Comparison of ENCODE assay signal across 22 mouse cellular contexts in genomic region chr2:60365138-60365775, GRCm38 (mm10). TPM values are rescaled to one million over a fixed set of nuclear protein-coding genes. Genes with fewer than 3 reads are reported as not detected.
A peak's percentile ranks its signal among the peaks of the same experiment; 100 is the strongest.
DNase-seq lines count a peak whose midpoint lies in the region; ATAC-seq lines count a peak whose summit lies in the region.
"Had no signal": no experiment of that assay in that cellular context is flagged by ENCODE, and none has a peak within 500 bp of the region (broad histone marks: within the 10 kb centered on the region; RNA-seq: fewer than 3 reads in every experiment).

No protein-coding gene starts in this region.

- H3K9ac ChIP-seq in forebrain, embryonic 14.5 days (ENCODE audit: low read length): no peak overlapping the region
- no peak overlapping the region for H3K9ac ChIP-seq in forebrain, embryonic 11.5 days (ENCODE audit: low read length)
- no peak overlapping the region for H3K9ac ChIP-seq in heart, embryonic 15.5 days
- no peak overlapping the region for H3K9ac ChIP-seq in heart, embryonic 11.5 days (ENCODE audit: low read depth, low read length)
- H3K9ac ChIP-seq in forebrain, embryonic 16.5 days (replicated peaks; ENCODE audit: low read depth, low read length): no peak overlapping the region
- H3K9ac ChIP-seq: embryonic facial prominence, embryonic 12.5 days; heart, embryonic 12.5 days; hindbrain, embryonic 13.5 days had no signal

- no peak overlapping the region for H3K4me3 ChIP-seq in forebrain, embryonic 14.5 days (ENCODE audit: low read depth, low read length)
- no peak overlapping the region for H3K4me3 ChIP-seq in forebrain, embryonic 11.5 days (ENCODE audit: low read depth, low read length)
- no peak overlapping the region for H3K4me3 ChIP-seq in heart, embryonic 15.5 days
- no peak overlapping the region for H3K4me3 ChIP-seq in heart, embryonic 11.5 days (ENCODE audit: low read depth, low read length)
- no peak overlapping the region for H3K4me3 ChIP-seq in forebrain, embryonic 16.5 days (replicated peaks; ENCODE audit: low read length)
- H3K4me3 ChIP-seq: embryonic facial prominence, embryonic 12.5 days; heart, embryonic 12.5 days; hindbrain, embryonic 13.5 days had no signal

- peak; percentile 71; the same call in 1 of the 2 replicates for ATAC-seq in forebrain, embryonic 14.5 days
- no peak for ATAC-seq in forebrain, embryonic 11.5 days (replicated peaks; ENCODE audit: low FRiP score)
- no peak for ATAC-seq in heart, embryonic 15.5 days (replicated peaks; ENCODE audit: insufficient number of reproducible peaks, insufficient read depth, low FRiP score, low read depth)
- no peak for ATAC-seq in heart, embryonic 11.5 days (replicated peaks; ENCODE audit: insufficient number of reproducible peaks, low FRiP score, low TSS enrichment)
- peak; percentile 80 for ATAC-seq in forebrain, embryonic 16.5 days
- ATAC-seq: activated CD4-positive, CD25-positive, alpha-beta regulatory T cell, adult 4 months; hindbrain, postnatal 0 days; Patski had no signal

- WGBS in forebrain, embryonic 14.5 days: 68% methylated on average over 7 of the region's 7 CpGs
- 94% methylated on average over 7 of the region's 7 CpGs for WGBS in forebrain, embryonic 11.5 days
- WGBS in heart, embryonic 15.5 days: 59% methylated on average over 7 of the region's 7 CpGs
- WGBS in heart, embryonic 11.5 days (ENCODE audit: insufficient replicate concordance): 80% methylated on average over 7 of the region's 7 CpGs
- 58% methylated on average over 7 of the region's 7 CpGs for WGBS in forebrain, embryonic 16.5 days

- peak; percentile 59 for DNase-seq in forebrain, embryonic 14.5 days (ENCODE audit: low spot score)
- no peak for DNase-seq in forebrain, embryonic 11.5 days (ENCODE audit: low spot score)
- peak; percentile 4 to 9 for DNase-seq in layer of hippocampus, postnatal 36 days
- DNase-seq in layer of hippocampus, postnatal 10 days (ENCODE audit: low spot score in 2 of 2): no peak
- DNase-seq in frontal cortex, postnatal 10 days (ENCODE audit: low spot score in 2 of 2): no peak
- DNase-seq: adrenal gland, adult 2 months; adrenal gland, postnatal 25 days; cerebellum, adult 11 months; cerebellum, adult 8-10 months; cerebellum, postnatal 25 days; gastrocnemius, postnatal 14 days; kidney, adult 11 months; kidney, adult 9 months had no signal

- no peaks in the 10 kb centered on the region for H3K36me3 ChIP-seq in forebrain, embryonic 14.5 days (ENCODE audit: control insufficient read depth, insufficient read depth, low read length)
- H3K36me3 ChIP-seq in forebrain, embryonic 11.5 days (ENCODE audit: control insufficient read depth, insufficient read depth, low read length): no peaks in the 10 kb centered on the region
- H3K36me3 ChIP-seq in heart, embryonic 15.5 days: no peaks in the 10 kb centered on the region
- H3K36me3 ChIP-seq in heart, embryonic 11.5 days (ENCODE audit: control insufficient read depth, insufficient read depth, low read length): no peaks in the 10 kb centered on the region
- no peaks in the 10 kb centered on the region for H3K36me3 ChIP-seq in forebrain, embryonic 16.5 days (ENCODE audit: control insufficient read depth, insufficient read depth)
- H3K36me3 ChIP-seq: embryonic facial prominence, embryonic 12.5 days; heart, embryonic 12.5 days; hindbrain, embryonic 13.5 days had no signal

- no peaks in the 10 kb centered on the region for H3K9me3 ChIP-seq in forebrain, embryonic 14.5 days (replicated peaks; ENCODE audit: control insufficient read depth, low read length)
- no peaks in the 10 kb centered on the region for H3K9me3 ChIP-seq in forebrain, embryonic 11.5 days (ENCODE audit: control insufficient read depth, low read length)
- no peaks in the 10 kb centered on the region for H3K9me3 ChIP-seq in heart, embryonic 15.5 days (replicated peaks)
- H3K9me3 ChIP-seq in heart, embryonic 11.5 days (replicated peaks; ENCODE audit: control insufficient read depth, low read length): no peaks in the 10 kb centered on the region
- no peaks in the 10 kb centered on the region for H3K9me3 ChIP-seq in forebrain, embryonic 16.5 days (ENCODE audit: control insufficient read depth, low read length)
- H3K9me3 ChIP-seq: embryonic facial prominence, embryonic 12.5 days; heart, embryonic 12.5 days; hindbrain, embryonic 13.5 days had no signal

- H3K4me2 ChIP-seq in forebrain, embryonic 14.5 days (ENCODE audit: low read length): no peak overlapping the region
- H3K4me2 ChIP-seq in forebrain, embryonic 11.5 days (ENCODE audit: low read depth, low read length, severe bottlenecking): no peak overlapping the region
- no peak overlapping the region for H3K4me2 ChIP-seq in heart, embryonic 15.5 days
- no peak overlapping the region for H3K4me2 ChIP-seq in heart, embryonic 11.5 days
- H3K4me2 ChIP-seq in forebrain, embryonic 16.5 days (ENCODE audit: low read length): peak overlapping the region; percentile 22; the same call in 1 of the 2 replicates
- H3K4me2 ChIP-seq: embryonic facial prominence, embryonic 12.5 days; heart, embryonic 12.5 days; hindbrain, embryonic 13.5 days had no signal

- H3K4me1 ChIP-seq in forebrain, embryonic 14.5 days (ENCODE audit: control insufficient read depth, insufficient read depth, low read length): no peaks in the 10 kb centered on the region
- no peaks in the 10 kb centered on the region for H3K4me1 ChIP-seq in forebrain, embryonic 11.5 days (replicated peaks; ENCODE audit: control insufficient read depth, insufficient read depth, low read length)
- peaks cover 11% of the 10 kb centered on the region for H3K4me1 ChIP-seq in heart, embryonic 15.5 days (replicated peaks)
- no peaks in the 10 kb centered on the region for H3K4me1 ChIP-seq in heart, embryonic 11.5 days (ENCODE audit: control insufficient read depth, insufficient read depth, low read length)
- peaks cover 11% of the 10 kb centered on the region; the same call in 1 of the 2 replicates for H3K4me1 ChIP-seq in forebrain, embryonic 16.5 days (replicated peaks; ENCODE audit: control insufficient read depth, insufficient read depth, low read length)
- H3K4me1 ChIP-seq: embryonic facial prominence, embryonic 12.5 days; hindbrain, embryonic 13.5 days had no signal

- no peaks in the 10 kb centered on the region for H3K27me3 ChIP-seq in forebrain, embryonic 14.5 days (replicated peaks; ENCODE audit: control insufficient read depth, insufficient read depth, low read length)
- H3K27me3 ChIP-seq in forebrain, embryonic 11.5 days (ENCODE audit: control insufficient read depth, insufficient read depth, low read length): no peaks in the 10 kb centered on the region
- no peaks in the 10 kb centered on the region for H3K27me3 ChIP-seq in heart, embryonic 15.5 days
- H3K27me3 ChIP-seq in heart, embryonic 11.5 days (ENCODE audit: control insufficient read depth, insufficient read depth, low read length): no peaks in the 10 kb centered on the region
- no peaks in the 10 kb centered on the region for H3K27me3 ChIP-seq in forebrain, embryonic 16.5 days (replicated peaks; ENCODE audit: control insufficient read depth, insufficient read depth, low read length)
- H3K27me3 ChIP-seq: embryonic facial prominence, embryonic 12.5 days; heart, embryonic 12.5 days; hindbrain, embryonic 13.5 days; Patski had no signal

- H3K27ac ChIP-seq in forebrain, embryonic 14.5 days (ENCODE audit: low read depth, low read length): no peak overlapping the region
- no peak overlapping the region for H3K27ac ChIP-seq in forebrain, embryonic 11.5 days (ENCODE audit: low read depth, low read length)
- peak overlapping the region; percentile 18; the same call in 1 of the 2 replicates for H3K27ac ChIP-seq in heart, embryonic 15.5 days
- no peak overlapping the region for H3K27ac ChIP-seq in heart, embryonic 11.5 days (ENCODE audit: low read depth, low read length)
- H3K27ac ChIP-seq in forebrain, embryonic 16.5 days (ENCODE audit: low read length): peak overlapping the region; percentile 75
- H3K27ac ChIP-seq: embryonic facial prominence, embryonic 12.5 days; hindbrain, embryonic 13.5 days; hindbrain, postnatal 0 days had no signal

RNA-seq across cellular contexts. Expression of gene Ly75, which starts 17.8 kb away (rescaled TPM):
- 0.41 and 0.78 TPM in 2 replicates for polyA plus RNA-seq in forebrain, embryonic 14.5 days (2014; fragmentation: Nextera tagmentation; extraction: Ambion mirVana)
- 1.9 and 2.5 TPM in 2 replicates for polyA plus RNA-seq in forebrain, embryonic 11.5 days (2014; fragmentation: Nextera tagmentation; extraction: Ambion mirVana)
- polyA plus RNA-seq in heart, embryonic 15.5 days (2015; fragmentation: Nextera tagmentation; extraction: Ambion mirVana): 1.3 and 5.0 TPM in 2 replicates
- 3.7 and 4.5 TPM in 2 replicates for polyA plus RNA-seq in heart, embryonic 11.5 days (2014; fragmentation: Nextera tagmentation; extraction: Ambion mirVana)
- total RNA-seq in layer of hippocampus, postnatal 36 days (2021): 1 to 10 TPM in 1 of 2 experiments, under 1 TPM in 1; 0.95 to 1.3 TPM
- 1 to 10 TPM; 7.2 to 7.3 TPM for total RNA-seq in layer of hippocampus, postnatal 10 days (2021)
- 1.2 and 1.5 TPM in 2 replicates for polyA plus RNA-seq in forebrain, embryonic 16.5 days (2015; fragmentation: Nextera tagmentation; extraction: Ambion mirVana)

Comparison
In these comparisons a context has a peak if more than half of its experiments do, and no peak if none do; other contexts are left out.
1. ATAC-seq: peak in forebrain, embryonic 14.5 days (single experiment) and forebrain, embryonic 16.5 days (single experiment); none in forebrain, embryonic 11.5 days (single experiment), heart, embryonic 15.5 days (single experiment) and heart, embryonic 11.5 days (single experiment).
2. DNase-seq: peak in forebrain, embryonic 14.5 days (single experiment) and layer of hippocampus, postnatal 36 days (2 of 2); none in forebrain, embryonic 11.5 days (single experiment), layer of hippocampus, postnatal 10 days (0 of 2) and frontal cortex, postnatal 10 days (0 of 2).
3. H3K27ac ChIP-seq: peak in heart, embryonic 15.5 days (single experiment) and forebrain, embryonic 16.5 days (single experiment); none in forebrain, embryonic 14.5 days (single experiment), forebrain, embryonic 11.5 days (single experiment) and heart, embryonic 11.5 days (single experiment).